Mouse (Mus musculus) megakaryocyte, embryonic 14.5 days (primary cell): ENCODE measurements around the gene Zswim1. TPM values are rescaled to one million over a fixed set of nuclear protein-coding genes. Genes with fewer than 3 reads are reported as not detected.

ENCODE experiments used
- H3K27me3 ChIP-seq: replicated peaks from 2 replicates; pipeline ENCODE3; 2012; ENCODE audit warnings: inconsistent platforms
- H3K36me3 ChIP-seq: replicated peaks from 2 replicates; pipeline ENCODE3; 2012; ENCODE audit warnings: low read length, inconsistent platforms, mixed read lengths
- H3K4me1 ChIP-seq: 2 replicates; pipeline ENCODE4 v1.6.1; 2012; ENCODE audit warnings: inconsistent platforms
- H3K4me3 ChIP-seq: replicated peaks from 2 replicates; pipeline ENCODE3; 2012; ENCODE audit warnings: moderate library complexity, mild to moderate bottlenecking, inconsistent platforms
- H3K9me3 ChIP-seq: 2 replicates; pipeline ENCODE4 v1.6.1; 2012; ENCODE audit warnings: inconsistent platforms
- FLI1 ChIP-seq: IDR thresholded peaks from 2 replicates; pipeline ENCODE4 v1.6.1; 2012; ENCODE audit warnings: low read length, inconsistent platforms, mixed read lengths
- GATA1 ChIP-seq: IDR thresholded peaks from 3 replicates; pipeline ENCODE4 v1.6.1; 2012; ENCODE audit warnings: mixed read lengths, low read length, inconsistent platforms, borderline replicate concordance
- polyA plus RNA-seq: library from polyadenylated mRNA; stranded (reverse); fragments of >175 nt; gene quantifications from 2 replicates; pipeline ENCODE4 v1.2.3, GENCODE M21; 2012; ENCODE audit warnings: low replicate concordance; ENCODE audit not compliant: insufficient read depth

Zswim1 gene
- polyA plus RNA-seq, result 13.3 and 15.6 TPM in 2 replicates

DNA sequence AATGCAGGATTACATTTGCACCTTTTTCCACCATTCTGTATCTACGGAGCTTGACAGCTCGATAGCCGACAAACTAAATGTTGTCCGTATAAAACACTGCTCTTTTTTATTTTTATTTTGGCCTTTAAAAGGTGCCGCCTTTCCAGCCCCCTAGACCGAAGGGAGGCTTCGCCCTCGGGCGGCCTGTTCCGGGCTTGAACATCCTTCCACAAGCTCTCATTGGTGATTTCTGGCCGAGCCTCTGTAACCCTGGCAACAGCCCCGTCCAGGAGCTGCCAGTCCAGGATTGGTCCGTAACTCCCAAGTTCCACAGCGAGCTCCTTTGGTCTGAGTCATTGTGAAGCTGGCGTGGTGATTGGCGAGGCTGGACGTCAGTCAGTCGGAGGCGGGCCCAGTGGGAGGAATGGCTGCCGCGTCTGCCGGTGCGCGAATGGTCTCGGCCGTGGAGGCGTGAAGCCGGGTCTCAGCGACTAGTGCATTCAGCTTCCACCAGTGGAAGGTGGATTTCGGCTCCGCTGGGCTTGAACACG, at the start of gene Zswim1:
Gene Zswim1, plus strand, starts transcription at position 51 of the 530 bp plus-strand sequence.
- Histone ChIP-seq H3K4me1 (peaks cover 51% of the 10 kb centered on the region), H3K9me3 (no peaks in the 10 kb centered on the region), H3K27me3 (no peaks in the 10 kb centered on the region), H3K36me3 (peaks cover 76% of the 10 kb centered on the region), H3K4me3 (peak within 1 kb of the TSS; percentile 99)
- TF ChIP-seq FLI1, result no peak
- no peak for TF ChIP-seq GATA1

DNA sequence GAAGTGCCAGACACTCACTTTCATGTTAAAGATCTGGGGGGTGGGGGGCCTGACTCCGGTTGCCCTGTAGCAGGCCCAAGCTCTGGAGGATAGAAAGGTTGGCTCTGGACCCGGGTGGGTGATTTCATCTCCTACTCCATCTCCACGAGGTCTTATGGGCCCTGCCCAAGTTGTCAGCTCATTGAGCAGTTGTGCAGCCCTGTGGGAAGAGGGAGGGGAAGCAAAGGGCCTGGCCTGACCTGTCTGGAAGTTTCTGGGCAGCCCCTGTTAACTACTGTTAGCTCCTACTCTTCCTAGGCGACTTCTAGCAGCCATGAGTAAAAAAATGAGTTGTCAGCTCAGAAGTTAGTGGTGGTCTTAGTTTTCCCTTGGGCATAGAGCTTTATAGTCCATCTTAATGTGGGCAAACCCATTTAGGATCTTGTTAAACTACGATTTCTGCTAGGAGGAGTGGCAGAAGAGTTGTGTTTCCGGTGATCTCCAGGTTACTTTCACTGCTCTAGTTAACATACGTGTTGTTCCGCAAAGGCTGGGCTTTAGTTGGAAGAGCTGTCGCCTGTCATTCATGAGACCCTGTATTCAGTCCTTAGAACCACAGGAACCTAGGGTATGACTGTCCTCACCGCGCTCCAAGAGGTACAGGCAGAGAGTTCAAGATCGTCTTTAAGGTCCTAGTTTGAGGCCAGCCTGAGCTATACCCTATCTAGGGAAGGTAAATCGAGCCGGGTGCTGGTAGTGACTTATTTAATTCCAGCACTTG, 49.1 kb upstream of the Zswim1 start:
- TF ChIP-seq FLI1 (no peak), GATA1 (no peak)
- Histone ChIP-seq H3K9me3 (peaks cover 5% of the 10 kb centered on the region), H3K4me3 (no peak overlapping the region), H3K27me3 (peaks cover 26% of the 10 kb centered on the region), H3K36me3 (peaks cover 34% of the 10 kb centered on the region), H3K4me1 (peaks cover 36% of the 10 kb centered on the region)

DNA sequence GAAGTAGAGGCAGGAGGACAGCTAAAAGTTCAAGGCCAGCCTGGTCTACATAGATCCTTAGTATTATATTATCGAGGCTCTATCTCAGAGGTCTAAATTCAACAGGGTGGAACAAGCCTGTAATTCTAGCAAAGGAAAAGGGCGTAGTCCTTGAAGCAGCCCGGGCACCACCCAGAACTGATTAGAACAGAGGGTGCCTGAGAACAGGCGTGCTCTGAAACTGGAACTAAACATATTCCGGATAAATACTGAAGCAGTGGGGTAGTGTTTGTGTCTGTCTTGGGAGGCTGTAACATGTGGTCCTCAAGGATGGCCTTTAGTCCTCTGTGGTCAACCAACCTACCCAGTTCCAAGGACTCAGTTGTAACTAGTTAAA, 48.5 kb upstream of the Zswim1 start:
- H3K36me3 ChIP-seq, result peaks cover 33% of the 10 kb centered on the region
- no peak for TF ChIP-seq FLI1
- no peak for TF ChIP-seq GATA1
- H3K27me3 ChIP-seq, result peaks cover 31% of the 10 kb centered on the region
- no peak overlapping the region for H3K4me3 ChIP-seq
- peaks cover 5% of the 10 kb centered on the region for H3K9me3 ChIP-seq
- peaks cover 35% of the 10 kb centered on the region for H3K4me1 ChIP-seq

DNA sequence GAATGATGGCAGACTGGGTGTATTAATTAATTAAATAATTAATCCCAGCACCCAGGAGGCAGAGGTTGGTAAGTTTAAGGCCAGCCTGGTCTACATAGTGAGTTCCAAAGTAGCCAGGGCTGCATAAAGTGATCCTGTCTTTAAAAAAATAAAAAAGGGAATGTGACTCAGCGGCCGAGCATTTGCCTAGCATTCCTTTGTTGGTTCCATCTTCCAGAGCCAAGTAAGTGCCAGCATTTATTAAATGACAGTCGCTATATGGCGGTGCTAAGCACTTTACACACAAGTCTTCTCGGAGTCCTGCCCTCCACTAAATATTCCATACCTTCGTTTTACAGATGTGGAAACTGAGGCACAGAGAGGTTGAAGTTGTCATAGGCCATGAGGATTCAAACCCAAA, 46.4 kb upstream of the Zswim1 start:
- Histone ChIP-seq H3K9me3 (peaks cover 5% of the 10 kb centered on the region), H3K4me3 (no peak overlapping the region), H3K4me1 (peaks cover 18% of the 10 kb centered on the region), H3K36me3 (peaks cover 29% of the 10 kb centered on the region), H3K27me3 (peaks cover 47% of the 10 kb centered on the region)
- TF ChIP-seq GATA1 (no peak), FLI1 (no peak)

DNA sequence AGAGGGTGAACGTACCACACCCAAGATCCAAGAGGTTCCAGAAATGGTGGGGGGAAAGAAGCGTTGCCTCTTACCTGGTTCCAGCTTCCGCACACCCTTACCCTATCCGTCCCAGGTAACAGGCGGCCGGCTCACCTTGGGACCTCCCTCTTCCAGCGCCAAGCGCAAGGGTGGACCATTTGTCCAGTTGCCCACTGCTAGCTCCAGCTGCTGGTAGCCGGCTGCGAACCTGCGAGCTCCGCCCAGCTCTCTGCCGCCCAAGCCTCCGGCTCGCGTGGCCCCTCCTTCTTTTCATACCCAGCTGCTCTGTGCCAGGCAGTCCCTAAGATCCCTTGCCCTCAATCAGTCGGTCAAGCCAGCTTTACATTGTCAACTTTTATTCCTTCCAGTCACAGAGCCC, 45.7 kb upstream of the Zswim1 start:
- H3K4me1 ChIP-seq, result peaks cover 13% of the 10 kb centered on the region
- no peak overlapping the region for H3K4me3 ChIP-seq
- TF ChIP-seq GATA1, result no peak
- no peak for TF ChIP-seq FLI1
- peaks cover 22% of the 10 kb centered on the region for H3K36me3 ChIP-seq
- H3K9me3 ChIP-seq, result peaks cover 5% of the 10 kb centered on the region
- peaks cover 49% of the 10 kb centered on the region for H3K27me3 ChIP-seq

DNA sequence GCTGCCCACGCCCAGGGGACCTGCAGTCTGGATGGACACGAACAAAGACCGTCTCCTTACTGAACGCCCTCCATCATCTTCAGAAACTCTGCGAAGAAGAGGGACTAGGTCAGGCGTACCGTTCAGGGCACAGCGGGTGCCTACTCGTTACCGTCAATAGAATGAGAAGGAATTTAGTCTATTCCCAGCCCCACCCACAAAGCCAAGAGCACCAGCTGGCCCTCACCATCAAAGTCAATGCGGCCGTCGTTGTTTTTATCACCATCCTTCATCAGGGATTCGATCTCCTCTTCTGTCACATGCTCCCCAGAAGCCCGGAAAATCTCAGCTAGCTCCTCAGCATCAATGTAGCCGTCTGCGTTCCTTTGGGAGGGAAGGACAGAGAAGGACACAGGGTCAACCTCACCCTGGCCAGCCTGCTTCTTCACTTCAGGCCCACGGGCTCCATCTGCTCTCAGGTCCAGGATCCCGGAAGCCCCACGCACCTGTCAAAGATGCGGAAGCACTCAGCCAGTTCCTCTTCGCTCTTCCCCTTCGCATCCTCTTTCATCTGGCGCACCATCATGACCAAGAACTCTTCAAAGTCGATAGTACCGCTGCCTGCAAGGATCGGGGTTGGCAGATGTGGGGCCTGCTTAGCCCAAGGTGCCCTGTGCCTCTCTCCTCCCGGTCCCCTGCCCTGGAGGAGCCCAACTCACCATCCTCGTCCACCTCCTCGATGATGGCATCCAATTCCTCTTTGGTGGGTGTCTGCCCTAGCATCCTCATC, 45.1 kb upstream of the Zswim1 start:
- peak overlapping the region; percentile 28 for H3K4me3 ChIP-seq
- peaks cover 5% of the 10 kb centered on the region for H3K9me3 ChIP-seq
- TF ChIP-seq GATA1, result no peak
- no peak for TF ChIP-seq FLI1
- peaks cover 54% of the 10 kb centered on the region for H3K27me3 ChIP-seq
- H3K4me1 ChIP-seq, result peaks cover 13% of the 10 kb centered on the region
- peaks cover 16% of the 10 kb centered on the region for H3K36me3 ChIP-seq

DNA sequence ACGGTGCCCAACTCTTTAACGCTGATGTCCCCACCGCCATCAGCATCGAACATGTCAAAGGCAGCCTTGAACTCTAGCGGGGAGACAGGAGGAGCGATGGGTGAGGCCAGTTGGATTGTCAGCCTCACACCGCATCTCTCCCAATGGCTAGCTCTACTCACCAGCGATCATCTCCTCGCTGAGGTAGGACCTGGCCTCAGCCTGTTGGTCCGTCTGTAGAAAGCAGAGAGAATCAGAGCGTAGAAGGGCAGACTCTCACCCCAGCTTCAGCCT, 44.5 kb upstream of the Zswim1 start:
- peaks cover 18% of the 10 kb centered on the region for H3K4me1 ChIP-seq
- peaks cover 13% of the 10 kb centered on the region for H3K36me3 ChIP-seq
- peak overlapping the region; percentile 28 for H3K4me3 ChIP-seq
- TF ChIP-seq FLI1, result no peak
- TF ChIP-seq GATA1, result no peak
- H3K27me3 ChIP-seq, result peaks cover 57% of the 10 kb centered on the region
- peaks cover 5% of the 10 kb centered on the region for H3K9me3 ChIP-seq

DNA sequence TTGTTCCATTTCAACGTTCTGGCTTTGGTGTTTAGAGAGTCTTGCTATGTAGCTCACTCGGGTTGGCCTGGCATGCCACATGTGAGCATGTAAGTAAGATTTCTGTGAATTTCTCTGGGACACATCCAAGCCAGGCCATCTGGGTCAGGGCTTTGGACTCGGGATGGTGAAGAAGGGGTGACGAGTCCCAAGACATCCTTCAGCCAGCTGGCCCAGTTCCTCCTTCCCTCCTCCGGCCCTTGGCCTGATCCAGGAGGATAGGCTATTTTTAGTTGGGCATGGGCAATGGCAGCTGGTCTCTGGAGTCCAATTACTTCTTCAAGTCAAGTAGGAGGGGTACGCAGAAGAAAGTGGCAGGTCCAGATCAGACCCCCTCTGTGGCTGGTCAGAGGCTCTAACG, 43.7 kb upstream of the Zswim1 start:
- H3K36me3 ChIP-seq, result peaks cover 4% of the 10 kb centered on the region
- peaks cover 59% of the 10 kb centered on the region for H3K27me3 ChIP-seq
- no peak for TF ChIP-seq FLI1
- TF ChIP-seq GATA1, result no peak
- peaks cover 5% of the 10 kb centered on the region for H3K9me3 ChIP-seq
- H3K4me1 ChIP-seq, result peaks cover 21% of the 10 kb centered on the region
- H3K4me3 ChIP-seq, result no peak overlapping the region

DNA sequence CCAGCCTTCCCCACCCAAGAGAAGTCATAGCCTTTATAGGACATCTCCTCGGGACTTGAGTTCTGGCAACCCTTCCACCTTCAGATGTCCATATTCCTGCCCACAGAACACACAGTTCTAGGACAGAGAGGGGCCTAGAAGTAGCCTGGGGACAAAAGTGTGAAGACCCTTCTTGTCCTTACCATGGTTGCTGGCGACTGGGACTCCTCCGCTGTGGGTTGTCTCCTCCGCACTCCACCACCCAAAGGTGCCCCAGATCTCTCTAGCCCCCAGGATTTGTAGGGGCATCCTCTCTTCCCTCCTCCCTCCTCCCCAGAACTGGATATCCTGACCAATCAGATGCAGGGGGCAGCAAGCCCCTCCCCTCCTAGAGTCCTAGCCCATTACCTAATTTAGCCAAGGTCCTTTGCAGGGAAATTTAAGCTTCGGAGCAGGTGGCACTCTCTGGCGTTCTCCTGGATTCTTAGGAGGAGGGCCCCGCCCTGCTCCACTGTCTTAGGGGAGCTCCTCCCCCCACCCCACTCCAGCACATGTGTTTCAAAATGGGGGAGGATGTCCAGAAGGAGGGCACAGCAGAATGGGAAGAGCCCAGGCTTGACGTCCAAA, 42.9 kb upstream of the Zswim1 start, which contains the start of gene Tnnc2:
Gene Tnnc2, minus strand, starts transcription at position 487 of the 606 bp plus-strand sequence.
- H3K9me3 ChIP-seq, result peaks cover 5% of the 10 kb centered on the region
- peaks cover 23% of the 10 kb centered on the region for H3K4me1 ChIP-seq
- TF ChIP-seq FLI1 (no peak), GATA1 (no peak)
- H3K36me3 ChIP-seq, result no peaks in the 10 kb centered on the region
- H3K27me3 ChIP-seq, result peaks cover 59% of the 10 kb centered on the region
- H3K4me3 ChIP-seq, result no peak within 1 kb of the TSS

DNA sequence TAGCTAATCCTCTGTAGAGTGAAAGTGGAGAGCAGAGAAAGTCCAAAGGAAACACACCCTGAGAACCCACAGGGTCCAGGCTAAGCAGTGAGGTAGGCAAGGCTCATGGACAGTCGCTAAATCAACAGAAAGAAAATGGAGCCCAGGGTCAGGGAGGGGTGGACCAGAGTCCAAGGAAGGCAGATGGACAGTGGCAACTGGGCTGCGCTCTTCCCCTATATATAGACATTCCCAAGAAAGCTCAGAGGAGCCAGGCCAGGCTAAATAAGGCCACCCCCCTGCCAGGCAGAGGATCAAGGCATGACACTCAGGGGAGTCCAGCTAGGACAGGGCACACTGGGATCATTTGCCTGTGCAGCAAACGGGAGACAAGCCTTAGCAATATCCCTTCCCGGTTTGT, 40.6 kb upstream of the Zswim1 start:
- Histone ChIP-seq H3K4me3 (no peak overlapping the region), H3K9me3 (peaks cover 5% of the 10 kb centered on the region), H3K27me3 (peaks cover 49% of the 10 kb centered on the region), H3K4me1 (peaks cover 41% of the 10 kb centered on the region), H3K36me3 (no peaks in the 10 kb centered on the region)
- TF ChIP-seq GATA1 (no peak), FLI1 (no peak)
